Mouse (Mus musculus) hindbrain, embryonic 14.5 days (tissue): ENCODE measurements at regions not wholly inside any gene's neighbourhood (a gene's known extent, or its start where the extent isn't known, plus 50 kb on each side); places are given as distances from the start of the nearest gene placed in this dataset.

Source experiments
- ATAC-seq: fragments of 200-750 bp; cut with Nextera tagmentation; 2 replicates; pipeline ENCODE4 v1.8.0; 2017; ENCODE audit warnings: moderate number of reproducible peaks, mild to moderate bottlenecking, moderate TSS enrichment, moderate library complexity; ENCODE audit not compliant: low FRiP score
- DNase-seq: peaks from one replicate; pipeline ENCODE4 v3.0.0-alpha.2; 2015; ENCODE audit warnings: low spot score
- H3K27ac ChIP-seq: fragments of 300-500 bp; sonication (generic); 2 replicates; pipeline ENCODE4 v1.5.1; 2014; ENCODE audit warnings: mild to moderate bottlenecking, moderate library complexity
- H3K27me3 ChIP-seq: fragments of 300-500 bp; sonication (generic); 2 replicates; pipeline ENCODE4 v1.6.1; 2014; ENCODE audit warnings: mild to moderate bottlenecking, low read length, mixed read lengths; ENCODE audit not compliant: control insufficient read depth, insufficient read depth
- H3K36me3 ChIP-seq: fragments of 300-500 bp; sonication (generic); replicated peaks from 2 replicates; pipeline ENCODE4 v1.6.1; 2014; ENCODE audit not compliant: control insufficient read depth, insufficient read depth
- H3K4me1 ChIP-seq: fragments of 300-500 bp; sonication (generic); replicated peaks from 2 replicates; pipeline ENCODE4 v1.6.1; 2014; ENCODE audit warnings: antibody characterized with exemption, low read length, mixed read lengths; ENCODE audit not compliant: control insufficient read depth, insufficient read depth
- H3K4me2 ChIP-seq: fragments of 300-500 bp; sonication (generic); replicated peaks from 2 replicates; pipeline ENCODE4 v1.6.1; 2014; ENCODE audit warnings: mild to moderate bottlenecking, moderate library complexity
- H3K4me3 ChIP-seq: fragments of 300-500 bp; sonication (generic); replicated peaks from 2 replicates; pipeline ENCODE4 v1.5.1; 2014; ENCODE audit warnings: mild to moderate bottlenecking, low read length
- H3K9ac ChIP-seq: fragments of 300-500 bp; sonication (generic); 2 replicates; pipeline ENCODE4 v1.6.1; 2014
- H3K9me3 ChIP-seq: fragments of 300-500 bp; sonication (generic); 2 replicates; pipeline ENCODE4 v1.6.1; 2016; ENCODE audit warnings: low read length; ENCODE audit not compliant: control insufficient read depth
- WGBS: fragments of 180-500 bp; shearing (Covaris S2); extraction: QIAGEN DNeasy Blood & Tissue Kit; methylation state at CpG from one replicate; pipeline ENCODE4 v1.1.7; 2014; 5-methylcytosine and 5-hydroxymethylcytosine counted together

DNA sequence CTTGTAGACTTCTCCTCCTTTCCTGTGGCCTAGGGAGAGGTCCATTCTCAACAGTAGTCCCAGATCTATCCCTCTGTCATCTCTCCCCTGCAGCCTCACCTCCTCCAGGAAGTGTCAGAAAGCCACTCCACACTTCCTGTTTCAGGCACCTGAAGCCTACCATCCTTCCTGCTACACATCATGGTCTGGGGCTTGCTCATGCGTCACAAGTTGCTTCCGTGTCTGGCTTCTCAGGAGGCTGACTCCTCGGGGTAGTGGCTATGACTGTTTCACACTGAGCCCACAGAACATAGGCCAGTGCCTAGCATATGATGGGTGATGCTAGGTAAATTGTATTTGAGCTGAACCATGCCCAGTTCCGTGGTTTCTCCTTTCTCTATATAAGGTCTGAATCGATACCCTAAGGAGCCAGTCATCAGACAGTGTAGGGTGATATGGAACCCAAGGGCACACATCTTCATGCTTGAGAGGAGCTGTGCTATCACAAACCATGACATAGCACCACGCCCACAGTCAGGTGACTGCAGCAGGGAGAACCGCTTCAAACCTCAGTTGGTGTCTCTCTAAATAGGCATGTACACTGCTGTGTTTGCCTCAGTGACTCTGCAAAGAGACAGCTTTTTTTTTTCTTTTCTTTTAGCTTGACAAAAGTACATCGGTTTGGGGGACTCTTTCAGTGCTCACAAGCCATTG, 272.2 kb downstream of the Sec61b start:
- Histone ChIP-seq H3K36me3 (no peaks in the 10 kb centered on the region), H3K27me3 (no peaks in the 10 kb centered on the region), H3K27ac (no peak overlapping the region), H3K9me3 (no peaks in the 10 kb centered on the region), H3K4me3 (no peak overlapping the region), H3K9ac (no peak overlapping the region), H3K4me1 (no peaks in the 10 kb centered on the region), H3K4me2 (no peak overlapping the region)
- 76% methylated on average over 8 of the region's 8 CpGs for WGBS
- no peak for ATAC-seq
- no peak for DNase-seq

DNA sequence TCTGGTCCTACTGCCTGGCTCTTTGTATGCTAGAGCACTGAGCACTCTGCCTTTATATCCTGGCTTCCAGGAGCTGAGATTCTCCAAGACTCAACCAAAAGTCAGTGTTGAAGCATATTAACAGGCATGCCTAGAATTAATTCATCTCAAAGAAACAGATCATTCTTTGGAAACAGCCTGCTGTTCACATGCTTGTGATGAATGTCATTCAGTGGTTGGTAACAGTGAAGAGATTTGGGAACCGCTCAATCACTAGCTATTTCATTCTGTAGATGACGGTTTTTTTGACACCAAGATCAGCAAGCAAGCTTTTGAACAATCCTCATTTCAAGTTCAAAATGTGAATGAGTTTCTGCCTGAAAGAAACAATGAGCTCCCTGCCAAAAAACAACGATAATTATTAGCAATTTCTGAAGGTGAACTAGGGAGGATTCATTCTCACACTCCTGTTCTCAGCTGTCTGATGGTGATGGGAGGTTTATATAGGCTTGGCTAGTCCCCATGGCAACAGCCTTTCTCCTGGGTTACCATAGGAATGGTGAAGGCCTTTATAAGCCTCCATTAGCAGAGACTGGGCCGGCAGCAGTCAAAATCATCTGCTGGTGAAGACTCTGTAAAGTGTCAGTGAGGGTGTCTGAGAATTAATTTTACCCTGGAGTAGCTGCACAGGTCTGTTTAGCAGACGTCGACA, 272.6 kb upstream of the Nr4a3 start:
- ATAC-seq = peak; percentile 85; the same call in 1 of the 2 replicates
- WGBS = 34% methylated on average over 6 of the region's 6 CpGs
- H3K4me3 ChIP-seq = no peak overlapping the region
- H3K9me3 ChIP-seq = no peaks in the 10 kb centered on the region
- peak; percentile 59 for DNase-seq
- H3K27me3 ChIP-seq = no peaks in the 10 kb centered on the region
- H3K36me3 ChIP-seq = no peaks in the 10 kb centered on the region
- H3K4me2 ChIP-seq = no peak overlapping the region
- H3K9ac ChIP-seq = no peak overlapping the region
- peaks cover 8% of the 10 kb centered on the region; the same call in 1 of the 2 replicates for H3K4me1 ChIP-seq
- no peak overlapping the region for H3K27ac ChIP-seq

DNA sequence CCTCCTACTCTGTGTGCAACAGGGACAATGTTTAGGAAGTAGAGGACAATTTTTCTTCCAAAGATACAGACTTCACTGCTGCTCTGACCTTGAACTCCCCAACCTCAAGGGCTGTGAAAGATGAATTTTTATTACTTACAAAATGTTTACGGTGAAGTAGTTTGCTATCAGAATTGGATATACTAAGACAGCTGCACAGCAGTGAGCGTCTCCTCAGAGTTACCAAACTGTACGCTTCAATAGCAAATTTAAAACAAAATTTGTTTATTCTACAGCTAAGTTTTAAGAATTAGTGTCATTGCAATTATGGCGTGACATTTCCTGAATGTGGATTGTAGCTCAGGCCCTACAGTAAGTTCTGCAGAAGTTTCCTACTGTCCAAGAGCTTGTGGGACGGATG, 270.3 kb upstream of the Nr4a3 start:
- ATAC-seq (no peak), DNase-seq (no peak)
- Histone ChIP-seq H3K9ac (no peak overlapping the region), H3K36me3 (no peaks in the 10 kb centered on the region), H3K27me3 (no peaks in the 10 kb centered on the region), H3K4me3 (no peak overlapping the region), H3K9me3 (no peaks in the 10 kb centered on the region), H3K4me1 (peaks cover 8% of the 10 kb centered on the region; the same call in 1 of the 2 replicates), H3K27ac (no peak overlapping the region), H3K4me2 (no peak overlapping the region)
- WGBS = 90% methylated on average over 5 of the region's 5 CpGs

DNA sequence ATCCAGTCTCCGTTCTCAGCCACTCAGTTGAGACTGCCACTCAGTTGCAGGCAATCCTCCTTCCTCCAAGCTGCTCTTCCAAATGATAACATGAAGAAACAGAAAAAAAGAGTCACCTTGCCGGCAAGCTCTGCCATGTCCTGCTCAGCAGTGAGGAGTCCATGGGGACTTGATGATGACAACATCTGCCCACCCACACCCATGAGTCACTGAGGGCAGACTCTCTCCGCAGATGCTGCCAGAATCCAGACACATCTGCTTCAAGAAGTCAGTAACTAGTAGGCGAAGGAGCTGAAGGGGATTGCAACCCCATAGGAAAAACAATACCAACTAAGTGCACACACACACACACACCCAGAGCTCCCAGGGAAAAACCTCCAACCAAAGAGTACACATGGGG, 263.9 kb upstream of the Nr4a3 start:
- Histone ChIP-seq H3K9me3 (no peaks in the 10 kb centered on the region), H3K4me1 (no peaks in the 10 kb centered on the region), H3K36me3 (no peaks in the 10 kb centered on the region), H3K27ac (no peak overlapping the region), H3K9ac (no peak overlapping the region), H3K4me2 (no peak overlapping the region), H3K27me3 (no peaks in the 10 kb centered on the region), H3K4me3 (no peak overlapping the region)
- 82% methylated on average over 4 of the region's 4 CpGs for WGBS
- DNase-seq (no peak), ATAC-seq (no peak)

DNA sequence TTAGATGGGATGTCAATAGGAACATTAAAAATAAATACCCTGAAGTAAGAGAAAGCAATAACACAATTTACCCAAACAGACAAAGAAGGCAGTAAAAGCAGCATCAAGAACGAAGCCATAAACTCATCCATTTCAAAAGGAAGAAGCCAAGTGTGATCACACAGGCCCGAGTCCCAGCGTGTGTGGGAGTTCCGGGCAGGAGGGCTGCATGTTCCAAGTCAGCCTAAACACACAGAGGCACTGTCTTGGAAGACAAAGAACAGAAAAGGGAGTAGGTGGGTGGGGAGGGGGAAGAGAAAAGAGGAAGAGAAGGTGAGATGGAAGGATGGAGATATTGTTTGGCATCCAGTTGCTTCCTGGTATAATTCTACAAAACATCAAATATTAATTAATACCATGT, 248.0 kb upstream of the Nr4a3 start:
- DNase-seq (no peak), ATAC-seq (no peak)
- Histone ChIP-seq H3K4me1 (no peaks in the 10 kb centered on the region), H3K9me3 (no peaks in the 10 kb centered on the region), H3K4me2 (no peak overlapping the region), H3K36me3 (no peaks in the 10 kb centered on the region), H3K9ac (no peak overlapping the region), H3K27me3 (no peaks in the 10 kb centered on the region), H3K27ac (no peak overlapping the region), H3K4me3 (no peak overlapping the region)
- WGBS = 79% methylated on average over 4 of the region's 4 CpGs

DNA sequence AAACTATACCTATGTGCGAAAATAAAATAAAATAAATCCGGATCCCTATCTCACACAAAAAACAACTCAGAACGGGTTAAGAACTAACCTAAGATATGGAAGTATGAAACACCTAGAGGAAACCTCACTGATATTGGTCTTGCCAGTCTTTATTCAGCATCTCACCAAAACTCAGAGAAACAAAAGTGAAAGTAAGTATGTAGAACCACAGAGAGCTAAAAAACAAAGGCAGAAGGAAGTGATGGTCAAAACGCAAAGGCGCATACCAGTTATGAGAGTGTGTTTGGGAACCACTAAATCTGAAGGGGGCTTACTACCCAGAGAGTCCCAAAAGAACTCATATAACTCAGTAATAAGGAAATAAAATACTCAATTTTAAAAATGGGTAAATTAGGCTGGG, 245.8 kb upstream of the Nr4a3 start:
- ATAC-seq (no peak), DNase-seq (no peak)
- Histone ChIP-seq H3K4me1 (no peaks in the 10 kb centered on the region), H3K27me3 (no peaks in the 10 kb centered on the region), H3K9ac (no peak overlapping the region), H3K9me3 (no peaks in the 10 kb centered on the region), H3K4me3 (no peak overlapping the region), H3K27ac (no peak overlapping the region), H3K36me3 (no peaks in the 10 kb centered on the region), H3K4me2 (no peak overlapping the region)
- WGBS = 96% methylated on average over 5 of the region's 5 CpGs

DNA sequence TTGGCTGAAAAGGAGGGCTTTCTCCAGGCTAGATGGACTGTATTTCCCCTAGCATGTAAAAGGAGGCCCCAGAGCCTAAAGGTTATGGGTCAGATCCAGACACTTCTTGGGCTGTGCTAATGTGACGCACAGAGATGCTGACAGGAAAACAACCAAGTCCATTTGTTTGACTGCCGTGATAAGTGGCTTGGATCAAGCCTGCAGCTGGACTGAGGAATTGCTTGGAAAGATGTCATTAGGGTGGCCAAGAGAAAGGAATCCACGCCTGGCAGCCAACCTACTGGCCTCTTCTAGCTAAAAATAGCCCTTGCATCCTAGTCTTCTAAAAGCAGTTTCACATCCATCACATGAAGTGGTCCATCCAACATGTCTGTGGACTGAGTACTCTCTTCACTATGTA, 241.8 kb upstream of the Nr4a3 start:
- no peaks in the 10 kb centered on the region for H3K9me3 ChIP-seq
- H3K9ac ChIP-seq = no peak overlapping the region
- no peaks in the 10 kb centered on the region for H3K27me3 ChIP-seq
- no peaks in the 10 kb centered on the region for H3K4me1 ChIP-seq
- DNase-seq (no peak), ATAC-seq (no peak)
- no peak overlapping the region for H3K4me2 ChIP-seq
- WGBS = 84% methylated on average over 3 of the region's 3 CpGs
- no peaks in the 10 kb centered on the region for H3K36me3 ChIP-seq
- no peak overlapping the region for H3K27ac ChIP-seq
- no peak overlapping the region for H3K4me3 ChIP-seq

DNA sequence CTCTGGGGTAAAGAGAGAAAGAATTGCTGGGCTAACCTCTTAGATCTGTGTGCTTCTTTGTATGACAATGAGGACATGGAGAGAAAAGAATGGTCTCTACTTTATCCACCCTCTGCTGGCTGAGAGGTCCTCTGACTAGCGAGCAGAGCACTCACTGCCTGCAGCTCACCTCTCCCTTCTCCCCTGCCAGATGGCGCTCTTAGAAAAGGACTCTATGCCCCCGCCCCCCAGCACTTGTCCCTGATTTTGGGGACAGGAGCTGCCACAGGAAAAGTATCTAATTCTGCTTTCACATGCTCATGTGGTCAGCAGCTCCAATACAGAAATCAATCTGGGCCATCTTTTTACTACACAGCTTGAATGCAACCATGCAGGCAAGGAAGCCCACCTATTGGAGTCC, 237.1 kb upstream of the Nr4a3 start:
- Histone ChIP-seq H3K4me3 (no peak overlapping the region), H3K27me3 (no peaks in the 10 kb centered on the region), H3K36me3 (no peaks in the 10 kb centered on the region), H3K9ac (no peak overlapping the region), H3K4me2 (no peak overlapping the region), H3K9me3 (no peaks in the 10 kb centered on the region), H3K4me1 (no peaks in the 10 kb centered on the region), H3K27ac (no peak overlapping the region)
- DNase-seq (no peak), ATAC-seq (no peak)
- WGBS = 6% methylated on average over 3 of the region's 3 CpGs

DNA sequence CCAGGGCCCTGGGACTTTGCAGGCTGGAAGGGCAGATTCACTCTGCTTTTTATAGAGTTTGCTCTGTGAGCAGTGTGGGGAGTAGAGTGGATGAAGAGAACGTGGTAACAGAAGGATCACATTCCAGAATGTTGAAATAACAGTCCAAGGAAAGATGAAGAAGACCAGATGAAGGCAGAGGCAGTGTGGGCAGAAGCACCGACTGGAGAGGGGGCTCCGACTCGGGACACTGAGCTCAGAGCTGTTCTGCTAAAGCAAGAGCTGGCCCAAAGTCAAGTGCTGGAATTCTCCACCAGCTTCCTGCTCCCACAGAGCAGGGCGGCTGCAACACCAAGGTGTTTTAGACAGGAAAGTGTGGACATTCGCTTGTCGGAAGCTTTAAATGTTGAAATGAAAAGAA, 230.9 kb upstream of the Nr4a3 start:
- no peak overlapping the region for H3K27ac ChIP-seq
- H3K27me3 ChIP-seq = no peaks in the 10 kb centered on the region
- WGBS = 86% methylated on average over 7 of the region's 7 CpGs
- no peaks in the 10 kb centered on the region for H3K4me1 ChIP-seq
- H3K4me2 ChIP-seq = no peak overlapping the region
- no peaks in the 10 kb centered on the region for H3K9me3 ChIP-seq
- H3K36me3 ChIP-seq = no peaks in the 10 kb centered on the region
- H3K4me3 ChIP-seq = no peak overlapping the region
- no peak overlapping the region for H3K9ac ChIP-seq
- ATAC-seq (no peak), DNase-seq (no peak)
